Mouse (Mus musculus) forebrain, embryonic 16.5 days (tissue): ENCODE results near the gene Hdac7. TPM values are rescaled to one million over a fixed set of nuclear protein-coding genes. Genes with fewer than 3 reads are reported as not detected.
A peak's percentile ranks its signal among the peaks of the same experiment; 100 is the strongest.

ENCODE experiments used
- ATAC-seq: fragments of 200-750 bp; cut with Nextera tagmentation; 2 replicates; pipeline ENCODE4 v1.8.0; 2017; ENCODE audit warnings: mild to moderate bottlenecking, moderate library complexity
- H3K27ac ChIP-seq: fragments of 300-500 bp; sonication (generic); 2 replicates; pipeline ENCODE4 v1.5.1; 2014; ENCODE audit warnings: low read length, control low read depth
- H3K27me3 ChIP-seq: fragments of 300-500 bp; sonication (generic); replicated peaks from 2 replicates; pipeline ENCODE4 v1.6.1; 2014; ENCODE audit warnings: low read length; ENCODE audit not compliant: control insufficient read depth, insufficient read depth
- H3K36me3 ChIP-seq: fragments of 300-500 bp; sonication (generic); 2 replicates; pipeline ENCODE4 v1.6.1; 2014; ENCODE audit not compliant: control insufficient read depth, insufficient read depth
- H3K4me1 ChIP-seq: fragments of 300-500 bp; sonication (generic); replicated peaks from 2 replicates; pipeline ENCODE4 v1.6.1; 2014; ENCODE audit warnings: low read length; ENCODE audit not compliant: control insufficient read depth, insufficient read depth
- H3K4me2 ChIP-seq: fragments of 300-500 bp; sonication (generic); 2 replicates; pipeline ENCODE4 v1.6.1; 2014; ENCODE audit warnings: mild to moderate bottlenecking, low read length, control low read depth
- H3K4me3 ChIP-seq: fragments of 300-500 bp; sonication (generic); replicated peaks from 2 replicates; pipeline ENCODE4 v1.5.1; 2014; ENCODE audit warnings: mild to moderate bottlenecking, low read length, control low read depth
- H3K9ac ChIP-seq: fragments of 300-500 bp; sonication (generic); replicated peaks from 2 replicates; pipeline ENCODE4 v1.6.1; 2014; ENCODE audit warnings: low read depth, low read length, control low read depth
- H3K9me3 ChIP-seq: fragments of 300-500 bp; sonication (generic); 2 replicates; pipeline ENCODE4 v1.6.1; 2016; ENCODE audit warnings: low read length; ENCODE audit not compliant: control insufficient read depth
- WGBS: fragments of 180-500 bp; shearing (Covaris S2); extraction: QIAGEN DNeasy Blood & Tissue Kit; methylation state at CpG from one replicate; pipeline ENCODE4 v1.1.7; 2014; 5-methylcytosine and 5-hydroxymethylcytosine counted together
- polyA plus RNA-seq: library from polyadenylated mRNA; unstranded; fragments of >200 nt; fragmentation: Nextera tagmentation; extraction: Ambion mirVana; gene quantifications from 2 replicates; pipeline ENCODE4 v1.2.1, GENCODE M21; 2015

Hdac7 gene
- polyA plus RNA-seq, 1 experiment from 2014 or later, result 31.1 TPM

GRCm38 (mm10) chr15:97839012-97839411 is 5.3 kb downstream of the Hdac7 start:
- 88% methylated on average over 2 of the region's 2 CpGs for WGBS
- no peaks in the 10 kb centered on the region for H3K9me3 ChIP-seq
- H3K4me3 ChIP-seq, result no peak overlapping the region
- no peak overlapping the region for H3K9ac ChIP-seq
- ATAC-seq, result no peak
- no peaks in the 10 kb centered on the region for H3K27me3 ChIP-seq
- no peaks in the 10 kb centered on the region for H3K36me3 ChIP-seq
- peaks cover 6% of the 10 kb centered on the region for H3K4me1 ChIP-seq
- H3K4me2 ChIP-seq, result no peak overlapping the region
- H3K27ac ChIP-seq, result no peak overlapping the region

GRCm38 (mm10) chr15:97838395-97838794 is 5.9 kb downstream of the Hdac7 start:
- Histone ChIP-seq H3K4me3 (no peak overlapping the region), H3K9me3 (no peaks in the 10 kb centered on the region), H3K27ac (no peak overlapping the region), H3K4me1 (peaks cover 6% of the 10 kb centered on the region), H3K4me2 (no peak overlapping the region), H3K9ac (no peak overlapping the region), H3K36me3 (no peaks in the 10 kb centered on the region), H3K27me3 (no peaks in the 10 kb centered on the region)
- 66% methylated on average over 4 of the region's 4 CpGs for WGBS
- ATAC-seq, result no peak

GRCm38 (mm10) chr15:97837491-97838061 is 6.7 kb downstream of the Hdac7 start:
- Histone ChIP-seq H3K4me2 (no peak overlapping the region), H3K4me3 (no peak overlapping the region), H3K9me3 (no peaks in the 10 kb centered on the region), H3K9ac (no peak overlapping the region), H3K27ac (no peak overlapping the region), H3K4me1 (peaks cover 6% of the 10 kb centered on the region), H3K36me3 (no peaks in the 10 kb centered on the region), H3K27me3 (no peaks in the 10 kb centered on the region)
- 20% methylated on average over 8 of the region's 8 CpGs for WGBS
- peak; percentile 32 for ATAC-seq

GRCm38 (mm10) chr15:97836894-97837247 is 7.4 kb downstream of the Hdac7 start:
- no peaks in the 10 kb centered on the region for H3K27me3 ChIP-seq
- no peak for ATAC-seq

GRCm38 (mm10) chr15:97836153-97836893 is 8.0 kb downstream of the Hdac7 start:
- WGBS, result 54% methylated on average over 17 of the region's 17 CpGs
- H3K4me3 ChIP-seq, result no peak overlapping the region
- no peaks in the 10 kb centered on the region for H3K9me3 ChIP-seq
- no peak overlapping the region for H3K9ac ChIP-seq
- peaks cover 13% of the 10 kb centered on the region for H3K4me1 ChIP-seq
- H3K27ac ChIP-seq, result no peak overlapping the region
- no peaks in the 10 kb centered on the region for H3K36me3 ChIP-seq
- no peak overlapping the region for H3K4me2 ChIP-seq
- no peak for ATAC-seq
- H3K27me3 ChIP-seq, result no peaks in the 10 kb centered on the region

More at GRCm38 (mm10) chr15:97836894-97837247, 7.4 kb downstream of the Hdac7 start:
- no peak overlapping the region for H3K4me3 ChIP-seq
- H3K36me3 ChIP-seq, result no peaks in the 10 kb centered on the region
- no peak overlapping the region for H3K27ac ChIP-seq
- no peak overlapping the region for H3K9ac ChIP-seq
- no peaks in the 10 kb centered on the region for H3K9me3 ChIP-seq
- H3K4me1 ChIP-seq, result peaks cover 13% of the 10 kb centered on the region
- 56% methylated on average over 8 of the region's 8 CpGs for WGBS
- H3K4me2 ChIP-seq, result no peak overlapping the region

- ATAC-seq, result no peak
- no peak overlapping the region for H3K4me3 ChIP-seq
- H3K9ac ChIP-seq, result no peak overlapping the region
- WGBS, result 54% methylated on average over 9 of the region's 9 CpGs
- no peaks in the 10 kb centered on the region for H3K27me3 ChIP-seq
- peaks cover 41% of the 10 kb centered on the region for H3K4me1 ChIP-seq
- H3K36me3 ChIP-seq, result no peaks in the 10 kb centered on the region
- no peaks in the 10 kb centered on the region for H3K9me3 ChIP-seq
- no peak overlapping the region for H3K27ac ChIP-seq
- H3K4me2 ChIP-seq, result no peak overlapping the region
Measured at GRCm38 (mm10) chr15:97832764-97833479, 11.4 kb downstream of the Hdac7 start.

- peak overlapping the region; percentile 99 for H3K9ac ChIP-seq
- peaks cover 40% of the 10 kb centered on the region for H3K4me1 ChIP-seq
- H3K4me2 ChIP-seq, result peak overlapping the region; percentile 78
- peak; percentile 6; the same call in 1 of the 2 replicates for ATAC-seq
- peak overlapping the region; percentile 91 for H3K27ac ChIP-seq
- H3K9me3 ChIP-seq, result no peaks in the 10 kb centered on the region
- WGBS, result 11% methylated on average over 10 of the region's 10 CpGs
- H3K36me3 ChIP-seq, result no peaks in the 10 kb centered on the region
- peak overlapping the region; percentile 75 for H3K4me3 ChIP-seq
- H3K27me3 ChIP-seq, result no peaks in the 10 kb centered on the region
Measured at GRCm38 (mm10) chr15:97831987-97832640, 12.2 kb downstream of the Hdac7 start.

- Histone ChIP-seq H3K36me3 (no peaks in the 10 kb centered on the region), H3K4me2 (peak overlapping the region; percentile 78), H3K27ac (peak overlapping the region; percentile 91), H3K9ac (peak overlapping the region; percentile 99), H3K4me1 (peaks cover 37% of the 10 kb centered on the region), H3K9me3 (no peaks in the 10 kb centered on the region), H3K4me3 (peak overlapping the region; percentile 75), H3K27me3 (no peaks in the 10 kb centered on the region)
- under 1% methylated on average over 65 of the region's 84 CpGs for WGBS
- peak; percentile 79 for ATAC-seq
Measured at GRCm38 (mm10) chr15:97831242-97831986, 12.9 kb downstream of the Hdac7 start.
